Mouse (Mus musculus) hindbrain, postnatal 0 days (tissue): ENCODE data around the gene Sobp. TPM values are rescaled to one million over a fixed set of nuclear protein-coding genes. Genes with fewer than 3 reads are reported as not detected.

Source experiments
- ATAC-seq: fragments of 200-750 bp; cut with Nextera tagmentation; 2 replicates; pipeline ENCODE4 v1.8.0; 2017; ENCODE audit warnings: mild to moderate bottlenecking, moderate TSS enrichment, moderate library complexity
- DNase-seq: peaks from one replicate; pipeline ENCODE4 v3.0.0-alpha.2; 2015; ENCODE audit warnings: low spot score
- H3K27ac ChIP-seq: fragments of 300-500 bp; sonication (generic); 2 replicates; pipeline ENCODE4 v1.5.1; 2014; ENCODE audit warnings: mild to moderate bottlenecking
- H3K27me3 ChIP-seq: fragments of 300-500 bp; sonication (generic); 2 replicates; pipeline ENCODE4 v1.6.1; 2014; ENCODE audit warnings: low read length, mixed read lengths; ENCODE audit not compliant: insufficient read depth
- H3K36me3 ChIP-seq: fragments of 300-500 bp; sonication (generic); 2 replicates; pipeline ENCODE4 v1.6.1; 2014; ENCODE audit warnings: low read length, mixed read lengths; ENCODE audit not compliant: insufficient read depth
- H3K4me1 ChIP-seq: fragments of 300-500 bp; sonication (generic); 2 replicates; pipeline ENCODE4 v1.6.1; 2014; ENCODE audit warnings: antibody characterized with exemption, low read length, mixed read lengths; ENCODE audit not compliant: insufficient read depth
- H3K4me2 ChIP-seq: fragments of 300-500 bp; sonication (generic); 2 replicates; pipeline ENCODE4 v1.6.1; 2014; ENCODE audit warnings: low read depth, mild to moderate bottlenecking, low read length, moderate library complexity, mixed read lengths
- H3K4me3 ChIP-seq: fragments of 300-500 bp; sonication (generic); 2 replicates; pipeline ENCODE4 v1.5.1; 2014; ENCODE audit warnings: low read length
- H3K9ac ChIP-seq: fragments of 300-500 bp; sonication (generic); replicated peaks from 2 replicates; pipeline ENCODE4 v1.6.1; 2014; ENCODE audit warnings: mild to moderate bottlenecking, low read length, moderate library complexity, mixed read lengths
- H3K9me3 ChIP-seq: fragments of 300-500 bp; sonication (generic); 2 replicates; pipeline ENCODE4 v1.6.1; 2016; ENCODE audit warnings: low read length, mixed read lengths
- CTCF ChIP-seq: IDR thresholded peaks from 2 replicates; pipeline ENCODE4 v1.5.1; 2016; ENCODE audit warnings: antibody characterized with exemption, control low read depth, low read depth
- WGBS: fragments of 180-500 bp; shearing (Covaris S2); extraction: QIAGEN DNeasy Blood & Tissue Kit; methylation state at CpG from one replicate; pipeline ENCODE4 v1.1.7; 2014; 5-methylcytosine and 5-hydroxymethylcytosine counted together
- polyA plus RNA-seq: library from polyadenylated mRNA; unstranded; fragments of >200 nt; fragmentation: Nextera tagmentation; extraction: Ambion mirVana; gene quantifications from 2 replicates; pipeline ENCODE4 v1.2.1, GENCODE M21; 2015
- total RNA-seq: library from RNA; depleted of rRNA; stranded (reverse); fragments of >200 nt; gene quantifications from 2 replicates; pipeline ENCODE4 v1.2.3, GENCODE M21; 2014

The Sobp gene
- total and polyA plus RNA-seq, 2 experiments from 2014 or later = 13.8 to 21.4 TPM

- ATAC-seq (no peak), DNase-seq (no peak)
- Histone ChIP-seq H3K9ac (no peak overlapping the region), H3K27me3 (no peaks in the 10 kb centered on the region), H3K4me2 (no peak overlapping the region), H3K4me3 (no peak overlapping the region), H3K9me3 (no peaks in the 10 kb centered on the region), H3K36me3 (no peaks in the 10 kb centered on the region), H3K4me1 (peaks cover 3% of the 10 kb centered on the region; the same call in 1 of the 2 replicates), H3K27ac (no peak overlapping the region)
- TF ChIP-seq CTCF = no peak
- WGBS = 60% methylated on average over 4 of the region's 4 CpGs
These were observed 139.5 kb downstream of the Sobp start for GRCm38 (mm10) chr10:43034811-43035210.

GRCm38 (mm10) chr10:43033481-43034248, 140.7 kb downstream of the Sobp start:
- 0 out of 2 replicates have a peak overlapping the region, but pooled peaks have one; percentile 8 for H3K27ac ChIP-seq
- no peak for TF ChIP-seq CTCF
- H3K9me3 ChIP-seq = no peaks in the 10 kb centered on the region
- H3K36me3 ChIP-seq = no peaks in the 10 kb centered on the region
- H3K4me3 ChIP-seq = no peak overlapping the region
- no peak for DNase-seq
- H3K9ac ChIP-seq = no peak overlapping the region
- no peaks in the 10 kb centered on the region for H3K27me3 ChIP-seq
- 57% methylated on average over 15 of the region's 15 CpGs for WGBS
- no peak overlapping the region for H3K4me2 ChIP-seq
- ATAC-seq = no peak
- peaks cover 3% of the 10 kb centered on the region; the same call in 1 of the 2 replicates for H3K4me1 ChIP-seq

GRCm38 (mm10) chr10:43027006-43027405, 147.3 kb downstream of the Sobp start:
- Histone ChIP-seq H3K9me3 (no peaks in the 10 kb centered on the region), H3K9ac (no peak overlapping the region), H3K4me1 (peaks cover 7% of the 10 kb centered on the region; the same call in 1 of the 2 replicates), H3K27ac (no peak overlapping the region), H3K4me3 (no peak overlapping the region), H3K36me3 (no peaks in the 10 kb centered on the region), H3K4me2 (no peak overlapping the region), H3K27me3 (no peaks in the 10 kb centered on the region)
- 35% methylated on average over 9 of the region's 9 CpGs for WGBS
- no peak for TF ChIP-seq CTCF
- ATAC-seq = no peak
- no peak for DNase-seq

- DNase-seq = no peak
- WGBS = 76% methylated on average over 10 of the region's 10 CpGs
- no peaks in the 10 kb centered on the region for H3K36me3 ChIP-seq
- H3K9me3 ChIP-seq = no peaks in the 10 kb centered on the region
- no peak overlapping the region for H3K4me3 ChIP-seq
- H3K9ac ChIP-seq = no peak overlapping the region
- H3K4me2 ChIP-seq = no peak overlapping the region
- no peak overlapping the region for H3K27ac ChIP-seq
- no peak for TF ChIP-seq CTCF
- no peak for ATAC-seq
- H3K27me3 ChIP-seq = no peaks in the 10 kb centered on the region
- peaks cover 12% of the 10 kb centered on the region; the same call in 1 of the 2 replicates for H3K4me1 ChIP-seq
These were observed 150.7 kb downstream of the Sobp start for GRCm38 (mm10) chr10:43023454-43024194.

GRCm38 (mm10) chr10:43022190-43022761, 152.1 kb downstream of the Sobp start:
- Histone ChIP-seq H3K4me3 (peak overlapping the region; percentile 49), H3K9me3 (no peaks in the 10 kb centered on the region), H3K4me1 (peaks cover 10% of the 10 kb centered on the region; the same call in 1 of the 2 replicates), H3K36me3 (no peaks in the 10 kb centered on the region), H3K4me2 (peak overlapping the region; percentile 92), H3K27me3 (no peaks in the 10 kb centered on the region), H3K27ac (no peak overlapping the region), H3K9ac (peak overlapping the region; percentile 61; the same call in 1 of the 2 replicates)
- no peak for TF ChIP-seq CTCF
- ATAC-seq (peak; percentile 51), DNase-seq (peak; percentile 56)
- WGBS = 10% methylated on average over 29 of the region's 29 CpGs

- no peaks in the 10 kb centered on the region for H3K36me3 ChIP-seq
- H3K9ac ChIP-seq = peak overlapping the region; percentile 61
- DNase-seq = peak; percentile 59
- no peak; the same call in 1 of the 2 replicates for TF ChIP-seq CTCF
- no peaks in the 10 kb centered on the region for H3K9me3 ChIP-seq
- peak overlapping the region; percentile 49 for H3K4me3 ChIP-seq
- 3% methylated on average over 57 of the region's 69 CpGs for WGBS
- H3K4me2 ChIP-seq = peak overlapping the region; percentile 92
- H3K4me1 ChIP-seq = peaks cover 10% of the 10 kb centered on the region; the same call in 1 of the 2 replicates
- H3K27ac ChIP-seq = no peak overlapping the region
- H3K27me3 ChIP-seq = no peaks in the 10 kb centered on the region
- peak; percentile 71 for ATAC-seq
These were observed 152.7 kb downstream of the Sobp start for GRCm38 (mm10) chr10:43021512-43022116.
